Mouse (Mus musculus) liver, adult 2 months (tissue): Measurements from ENCODE around the gene Wdr48.

Source experiments
- CTCF ChIP-seq: fragments of 200-500 bp; IDR thresholded peaks from 2 replicates; pipeline ENCODE4 v1.5.1; 2011; ENCODE audit warnings: low read depth, low read length, control low read depth
- POLR2A ChIP-seq: fragments of 200-500 bp; IDR thresholded peaks from 2 replicates; pipeline ENCODE4 v1.6.1; 2011; ENCODE audit warnings: low read length, control low read depth; ENCODE audit not compliant: insufficient read depth; ENCODE audit errors: extremely low read depth

DNA sequence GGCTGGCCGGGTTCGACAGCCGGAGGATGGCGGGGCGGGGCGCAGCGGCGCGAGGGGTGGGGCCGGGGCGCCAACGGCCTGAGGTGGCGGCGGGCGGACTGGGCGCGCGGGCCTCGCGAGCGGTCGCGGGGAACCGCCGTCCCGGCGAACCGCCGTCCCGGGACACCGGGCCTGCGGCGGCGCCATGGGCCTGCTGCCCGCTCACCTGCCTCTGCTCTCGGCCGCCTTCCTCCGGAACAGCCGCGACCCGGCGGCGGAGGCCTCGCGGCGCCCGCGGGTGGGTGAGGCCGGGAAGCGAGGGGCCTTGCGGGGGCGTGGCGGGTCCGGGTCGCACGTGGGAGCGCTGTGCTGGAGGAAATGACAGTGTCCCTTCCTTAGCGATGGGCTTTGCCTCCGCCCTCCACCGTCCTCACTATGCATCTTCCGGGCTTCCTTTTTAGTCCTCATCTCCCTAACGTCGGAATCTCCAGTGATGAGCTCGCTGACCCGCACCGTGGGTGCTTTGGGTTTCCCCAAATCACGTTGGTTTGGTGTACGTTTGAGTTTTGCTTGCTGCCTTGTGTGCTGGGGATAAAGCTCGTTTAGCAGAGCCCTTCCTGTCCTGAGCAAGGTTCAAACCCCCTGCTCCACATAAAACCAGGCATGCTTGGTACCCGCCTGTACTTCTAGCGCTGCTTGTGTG, 503 bp downstream of the Wdr48 start:
- no peak for TF ChIP-seq CTCF
- no peak for TF ChIP-seq POLR2A
